Comparison of ENCODE assay signal across 39 mouse cellular contexts in genomic region chr4:145298846-145299245, GRCm38 (mm10). TPM values are rescaled to one million over a fixed set of nuclear protein-coding genes. Genes with fewer than 3 reads are reported as not detected.
"Had no signal": no experiment of that assay in that cellular context is flagged by ENCODE, and none has a peak within 500 bp of the region (broad histone marks: within the 10 kb centered on the region; RNA-seq: fewer than 3 reads in every experiment).

No protein-coding gene starts in this region.

- ATAC-seq: hindbrain, embryonic 16.5 days; inflammation-experienced regulatory T-cells, adult 6 months; intestine, embryonic 15.5 days; intestine, embryonic 16.5 days; intestine, postnatal 0 days had no signal

- H3K9ac ChIP-seq: heart, embryonic 12.5 days; heart, embryonic 13.5 days; heart, embryonic 15.5 days; hindbrain, embryonic 12.5 days; hindbrain, embryonic 13.5 days; hindbrain, embryonic 14.5 days; hindbrain, embryonic 15.5 days; intestine, embryonic 15.5 days; kidney, embryonic 15.5 days had no signal

- H3K4me1 ChIP-seq: heart, embryonic 12.5 days; heart, embryonic 13.5 days; heart, embryonic 15.5 days; hindbrain, embryonic 10.5 days; hindbrain, embryonic 12.5 days; hindbrain, embryonic 13.5 days; hindbrain, embryonic 15.5 days; intestine, embryonic 15.5 days; kidney, embryonic 15.5 days had no signal

- H3K36me3 ChIP-seq: heart, embryonic 12.5 days; heart, embryonic 13.5 days; heart, embryonic 15.5 days; hindbrain, embryonic 10.5 days; hindbrain, embryonic 12.5 days; hindbrain, embryonic 13.5 days; hindbrain, embryonic 15.5 days; intestine, embryonic 15.5 days; kidney, embryonic 15.5 days had no signal

- H3K27me3 ChIP-seq: heart, embryonic 13.5 days; heart, embryonic 15.5 days; hindbrain, embryonic 12.5 days; hindbrain, embryonic 13.5 days; hindbrain, embryonic 15.5 days; intestine, embryonic 15.5 days; kidney, embryonic 15.5 days had no signal

- DNase-seq: heart, postnatal 10 days; heart, postnatal 14 days; heart, postnatal 36 days; heart, postnatal 4 days; kidney, adult 11 months; kidney, adult 18-20 months; kidney, adult 2 months; kidney, adult 8-10 months; kidney, adult 9 months; kidney, postnatal 10 days; kidney, postnatal 14 days; kidney, postnatal 25 days; kidney, postnatal 36 days; kidney, postnatal 4 days; layer of hippocampus, adult 9-11 months; layer of hippocampus, postnatal 36 days had no signal

- H3K9me3 ChIP-seq: heart, embryonic 12.5 days; heart, embryonic 13.5 days; heart, embryonic 15.5 days; hindbrain, embryonic 10.5 days; hindbrain, embryonic 12.5 days; hindbrain, embryonic 13.5 days; hindbrain, embryonic 15.5 days; intestine, embryonic 15.5 days; kidney, embryonic 15.5 days had no signal

- H3K4me2 ChIP-seq: heart, embryonic 11.5 days; heart, embryonic 12.5 days; heart, embryonic 13.5 days; heart, embryonic 15.5 days; hindbrain, embryonic 12.5 days; hindbrain, embryonic 13.5 days; hindbrain, embryonic 14.5 days; hindbrain, embryonic 15.5 days; intestine, embryonic 15.5 days; kidney, embryonic 15.5 days had no signal

- H3K27ac ChIP-seq: heart, embryonic 13.5 days; heart, embryonic 15.5 days; hindbrain, embryonic 10.5 days; hindbrain, embryonic 12.5 days; hindbrain, embryonic 13.5 days; hindbrain, embryonic 14.5 days; hindbrain, embryonic 15.5 days; hindbrain, postnatal 0 days; intestine, embryonic 15.5 days; kidney, embryonic 15.5 days; kidney, postnatal 0 days; layer of hippocampus, adult 2 months; left cerebral cortex, adult 2 months had no signal

- H3K4me3 ChIP-seq: heart, embryonic 12.5 days; heart, embryonic 13.5 days; heart, embryonic 15.5 days; hindbrain, embryonic 10.5 days; hindbrain, embryonic 12.5 days; hindbrain, embryonic 13.5 days; hindbrain, embryonic 15.5 days; intestine, embryonic 15.5 days; kidney, embryonic 15.5 days; layer of hippocampus, adult 2 months; left cerebral cortex, adult 2 months had no signal

RNA-seq across cellular contexts. Expression of gene Tnfrsf8, which starts 16.1 kb away (rescaled TPM):
- total RNA-seq: hematopoietic stem cell, adult 5-6 weeks had no signal
- polyA plus RNA-seq: heart, embryonic 12.5 days; heart, embryonic 14.5 days; intestine, embryonic 14.5 days; intestine, embryonic 16.5 days; kidney, embryonic 16.5 days had no signal
